Mouse (Mus musculus) hindbrain, embryonic 12.5 days (tissue): ENCODE data around the gene Ephb1. TPM values are rescaled to one million over a fixed set of nuclear protein-coding genes. Genes with fewer than 3 reads are reported as not detected.

Source experiments
- ATAC-seq: fragments of 200-750 bp; cut with Nextera tagmentation; 2 replicates; pipeline ENCODE4 v1.8.0; 2017; ENCODE audit warnings: moderate TSS enrichment; ENCODE audit not compliant: low FRiP score
- H3K27ac ChIP-seq: fragments of 300-500 bp; sonication (generic); 2 replicates; pipeline ENCODE4 v1.5.1; 2016; ENCODE audit warnings: mild to moderate bottlenecking
- H3K27me3 ChIP-seq: fragments of 300-500 bp; sonication (generic); 2 replicates; pipeline ENCODE4 v1.6.1; 2016; ENCODE audit warnings: mild to moderate bottlenecking
- H3K36me3 ChIP-seq: fragments of 300-500 bp; sonication (generic); 2 replicates; pipeline ENCODE4 v1.6.1; 2016; ENCODE audit warnings: mild to moderate bottlenecking
- H3K4me1 ChIP-seq: fragments of 300-500 bp; sonication (generic); 2 replicates; pipeline ENCODE4 v1.6.1; 2016
- H3K4me2 ChIP-seq: fragments of 300-500 bp; sonication (generic); replicated peaks from 2 replicates; pipeline ENCODE4 v1.6.1; 2016; ENCODE audit warnings: mild to moderate bottlenecking
- H3K4me3 ChIP-seq: fragments of 300-500 bp; sonication (generic); 2 replicates; pipeline ENCODE4 v1.5.1; 2016; ENCODE audit warnings: mild to moderate bottlenecking
- H3K9ac ChIP-seq: fragments of 300-500 bp; sonication (generic); 2 replicates; pipeline ENCODE4 v1.6.1; 2016; ENCODE audit warnings: mild to moderate bottlenecking, moderate library complexity
- H3K9me3 ChIP-seq: fragments of 300-500 bp; sonication (generic); replicated peaks from 2 replicates; pipeline ENCODE4 v1.6.1; 2016; ENCODE audit warnings: mild to moderate bottlenecking
- WGBS: fragments of 180-500 bp; shearing (Covaris S2); methylation state at CpG from one replicate; pipeline ENCODE4 v1.1.7; 2016; 5-methylcytosine and 5-hydroxymethylcytosine counted together
- polyA plus RNA-seq: library from polyadenylated mRNA; unstranded; fragments of >200 nt; fragmentation: Nextera tagmentation; extraction: Ambion mirVana; gene quantifications from 2 replicates; pipeline ENCODE4 v1.2.1, GENCODE M21; 2016

The Ephb1 gene
- polyA plus RNA-seq, 1 experiment from 2014 or later, result 30.2 TPM

DNA sequence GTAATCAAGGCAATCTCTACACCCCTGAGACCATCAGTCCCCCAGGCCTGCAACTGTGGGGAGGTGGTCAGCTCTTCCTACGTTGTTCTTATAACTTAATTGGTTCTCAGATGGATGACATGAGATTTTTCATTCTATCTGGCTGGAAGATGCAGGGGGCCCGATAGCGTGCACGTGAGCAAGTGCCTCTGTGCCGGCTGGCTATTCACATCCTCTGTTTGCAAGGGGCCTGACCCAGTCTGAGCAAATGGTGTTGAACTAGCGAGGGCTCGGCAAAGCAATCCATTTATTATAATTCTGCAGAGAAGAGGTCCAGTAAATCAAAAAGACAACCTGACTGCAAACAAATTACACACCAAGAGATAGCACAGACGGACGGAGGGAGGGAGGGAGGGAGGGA, 93.0 kb downstream of the Ephb1 start:
- Histone ChIP-seq H3K27me3 (peaks cover 19% of the 10 kb centered on the region), H3K4me1 (peaks cover 41% of the 10 kb centered on the region), H3K36me3 (no peaks in the 10 kb centered on the region), H3K9ac (no peak overlapping the region), H3K9me3 (no peaks in the 10 kb centered on the region), H3K27ac (peak overlapping the region; percentile 68), H3K4me3 (no peak overlapping the region), H3K4me2 (0 out of 2 replicates have a peak overlapping the region, but pooled peaks have one; percentile 6)
- peak; percentile 69 for ATAC-seq
- 13% methylated on average over 9 of the region's 9 CpGs for WGBS

DNA sequence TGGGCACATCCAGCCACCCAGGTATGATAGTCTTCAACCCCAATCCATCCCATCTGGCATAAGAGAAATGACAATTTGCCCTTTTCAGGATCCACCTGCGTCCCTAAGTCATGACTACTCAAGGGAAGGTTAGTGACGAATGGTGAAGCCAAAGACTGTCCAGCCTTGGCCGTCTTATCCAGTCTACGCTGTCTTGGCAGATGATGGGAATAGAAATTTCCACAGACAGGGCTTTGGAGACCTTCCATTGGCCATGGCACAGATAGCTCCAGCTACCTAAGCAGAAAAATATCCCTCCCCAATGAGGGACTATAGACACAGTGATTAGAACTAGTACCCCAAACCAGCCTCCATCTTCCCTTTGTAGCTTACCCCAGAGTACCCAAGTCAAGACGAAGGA, 98.1 kb downstream of the Ephb1 start:
- peaks cover 23% of the 10 kb centered on the region; the same call in 1 of the 2 replicates for H3K27me3 ChIP-seq
- ATAC-seq, result no peak
- no peak overlapping the region for H3K4me3 ChIP-seq
- H3K4me2 ChIP-seq, result no peak overlapping the region
- WGBS, result 91% methylated on average over 5 of the region's 5 CpGs
- peaks cover 14% of the 10 kb centered on the region for H3K4me1 ChIP-seq
- H3K36me3 ChIP-seq, result no peaks in the 10 kb centered on the region
- no peak overlapping the region for H3K9ac ChIP-seq
- no peaks in the 10 kb centered on the region for H3K9me3 ChIP-seq
- no peak overlapping the region for H3K27ac ChIP-seq

DNA sequence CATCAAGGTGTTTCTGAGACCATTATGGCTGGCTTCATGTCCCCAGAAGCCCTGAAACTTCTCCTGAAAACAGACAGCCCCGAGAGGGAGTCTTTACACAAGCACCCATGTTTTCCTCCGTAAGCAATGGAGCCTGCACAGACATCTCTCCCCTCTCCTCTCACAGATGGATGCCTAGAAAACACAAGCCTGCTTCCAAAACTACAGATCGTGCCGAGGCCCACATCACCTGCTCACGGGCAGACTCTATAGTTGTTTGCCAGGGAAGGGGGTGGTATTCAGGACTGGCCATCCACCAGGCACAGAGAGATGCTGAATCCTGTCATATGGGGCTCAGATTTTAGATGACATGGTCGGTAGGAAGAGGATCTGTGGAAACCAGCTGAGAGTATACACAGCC, 98.7 kb downstream of the Ephb1 start:
- H3K27me3 ChIP-seq, result peaks cover 25% of the 10 kb centered on the region; the same call in 1 of the 2 replicates
- ATAC-seq, result no peak
- H3K9me3 ChIP-seq, result no peaks in the 10 kb centered on the region

DNA sequence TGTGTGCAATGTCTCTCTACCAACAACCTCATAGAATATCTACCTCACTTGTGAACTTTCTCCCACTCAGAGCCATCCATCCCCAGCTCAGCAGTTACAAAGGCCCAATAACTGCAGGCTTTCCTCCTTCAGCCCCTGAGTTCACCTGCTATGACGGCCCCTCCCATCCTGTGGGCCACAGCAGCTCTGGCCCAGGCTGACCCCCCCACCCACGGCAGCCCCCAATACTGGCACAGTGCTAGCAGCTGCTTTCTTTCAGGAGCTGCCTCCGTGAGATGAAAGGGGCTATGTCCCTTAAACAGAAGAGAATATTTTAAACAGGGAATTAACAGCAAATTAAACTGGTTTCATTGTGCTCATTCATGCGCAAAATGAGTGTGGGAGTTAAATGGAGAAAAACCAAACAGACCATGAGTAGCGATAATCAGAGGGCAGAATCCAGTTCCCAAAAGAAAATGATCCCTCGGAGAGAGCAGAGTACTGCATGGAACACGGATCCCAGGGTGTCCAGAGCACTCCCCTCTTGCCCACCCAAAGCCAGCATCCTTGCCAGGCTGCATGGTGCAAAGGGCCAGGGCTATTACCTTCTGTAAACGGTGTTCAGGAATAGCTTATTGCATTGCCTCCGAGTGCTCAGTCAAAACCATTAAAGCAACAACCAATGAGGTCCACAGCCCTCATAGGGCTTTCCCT, 105.2 kb downstream of the Ephb1 start:
- Histone ChIP-seq H3K9ac (no peak overlapping the region), H3K9me3 (no peaks in the 10 kb centered on the region), H3K36me3 (no peaks in the 10 kb centered on the region), H3K27me3 (peaks cover 8% of the 10 kb centered on the region; the same call in 1 of the 2 replicates), H3K4me1 (peaks cover 36% of the 10 kb centered on the region), H3K4me3 (no peak overlapping the region), H3K27ac (0 out of 2 replicates have a peak overlapping the region, but pooled peaks have one; percentile 1), H3K4me2 (no peak overlapping the region)
- ATAC-seq, result peak; percentile 76
- WGBS, result 23% methylated on average over 9 of the region's 9 CpGs

More for the DNA sequence above, 98.7 kb downstream of the Ephb1 start:
- WGBS, result 81% methylated on average over 6 of the region's 6 CpGs
- Histone ChIP-seq H3K36me3 (no peaks in the 10 kb centered on the region), H3K27ac (no peak overlapping the region), H3K9ac (no peak overlapping the region), H3K4me2 (no peak overlapping the region), H3K4me3 (no peak overlapping the region), H3K4me1 (peaks cover 8% of the 10 kb centered on the region)

DNA sequence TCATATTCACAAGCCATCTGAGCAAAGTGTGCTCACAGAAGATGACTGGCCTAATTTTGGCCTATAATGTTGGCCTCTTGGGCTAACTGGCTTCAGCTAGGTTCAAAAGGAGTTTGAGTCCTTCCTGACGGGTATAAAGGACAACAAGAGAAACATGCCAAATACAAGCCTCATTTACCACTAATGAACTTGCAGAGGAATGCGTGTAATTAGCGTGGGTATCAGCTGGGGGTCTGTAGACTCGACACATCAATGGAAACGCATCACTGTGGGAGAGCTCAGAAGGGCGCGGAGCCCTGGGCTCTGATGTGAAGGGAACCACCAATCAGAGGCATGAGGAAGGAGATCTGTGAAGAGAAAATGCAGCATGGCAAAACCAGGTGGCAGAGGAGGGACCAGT, 108.9 kb downstream of the Ephb1 start:
- Histone ChIP-seq H3K27ac (no peak overlapping the region), H3K9ac (no peak overlapping the region), H3K36me3 (no peaks in the 10 kb centered on the region), H3K9me3 (no peaks in the 10 kb centered on the region), H3K4me1 (peaks cover 62% of the 10 kb centered on the region), H3K4me3 (no peak overlapping the region), H3K27me3 (peaks cover 6% of the 10 kb centered on the region), H3K4me2 (no peak overlapping the region)
- ATAC-seq, result no peak
- WGBS, result 53% methylated on average over 7 of the region's 7 CpGs

DNA sequence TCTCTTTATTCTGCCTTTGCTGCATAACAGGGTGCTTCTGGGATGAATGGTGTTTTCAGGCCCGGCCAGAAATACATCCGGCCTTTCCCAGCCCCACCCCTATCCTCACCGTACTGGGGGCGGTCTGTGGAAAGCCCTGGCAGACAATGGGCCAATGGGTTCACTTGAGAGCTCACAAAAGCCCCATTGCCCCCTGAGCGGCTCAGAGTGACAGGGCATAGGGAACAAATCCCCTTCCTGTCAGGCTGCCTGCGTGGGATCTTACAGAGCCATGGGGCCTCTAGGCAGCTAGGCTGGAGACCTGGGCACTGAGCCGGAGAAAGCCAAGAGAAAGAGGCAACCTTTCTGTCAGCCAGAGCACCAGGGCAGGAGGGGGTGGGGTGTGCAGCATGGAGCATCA, 111.2 kb downstream of the Ephb1 start:
- ATAC-seq, result peak; percentile 86
- Histone ChIP-seq H3K9me3 (no peaks in the 10 kb centered on the region), H3K36me3 (no peaks in the 10 kb centered on the region), H3K4me3 (no peak overlapping the region), H3K4me1 (peaks cover 48% of the 10 kb centered on the region), H3K9ac (no peak overlapping the region), H3K4me2 (peak overlapping the region; percentile 21), H3K27me3 (peaks cover 15% of the 10 kb centered on the region), H3K27ac (peak overlapping the region; percentile 44)
- 7% methylated on average over 7 of the region's 7 CpGs for WGBS

DNA sequence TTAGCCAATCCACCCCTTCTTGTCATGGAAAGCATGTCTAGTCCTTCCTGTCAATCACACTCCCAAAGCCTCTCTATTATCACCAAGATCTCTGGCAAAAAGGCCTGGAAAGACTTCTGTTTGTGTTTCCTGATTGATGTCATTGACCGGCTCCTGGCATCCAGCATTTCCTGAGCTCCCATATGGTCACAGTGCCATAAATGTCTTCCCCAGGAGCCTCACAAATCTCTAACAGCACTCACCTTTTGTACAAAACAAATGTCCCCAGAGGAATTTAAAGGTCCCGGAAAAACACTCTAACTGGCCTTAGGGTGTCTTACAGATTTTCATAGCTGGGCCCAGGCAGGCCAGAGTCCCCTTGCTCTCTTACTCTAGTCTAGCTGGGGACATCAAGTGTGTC, 112.9 kb downstream of the Ephb1 start:
- no peaks in the 10 kb centered on the region for H3K9me3 ChIP-seq
- H3K36me3 ChIP-seq, result no peaks in the 10 kb centered on the region
- no peak overlapping the region for H3K4me3 ChIP-seq
- H3K4me1 ChIP-seq, result peaks cover 45% of the 10 kb centered on the region
- no peak overlapping the region for H3K27ac ChIP-seq
- no peak overlapping the region for H3K4me2 ChIP-seq
- WGBS, result 71% methylated on average over 2 of the region's 2 CpGs
- ATAC-seq, result no peak
- no peak overlapping the region for H3K9ac ChIP-seq
- peaks cover 22% of the 10 kb centered on the region for H3K27me3 ChIP-seq

DNA sequence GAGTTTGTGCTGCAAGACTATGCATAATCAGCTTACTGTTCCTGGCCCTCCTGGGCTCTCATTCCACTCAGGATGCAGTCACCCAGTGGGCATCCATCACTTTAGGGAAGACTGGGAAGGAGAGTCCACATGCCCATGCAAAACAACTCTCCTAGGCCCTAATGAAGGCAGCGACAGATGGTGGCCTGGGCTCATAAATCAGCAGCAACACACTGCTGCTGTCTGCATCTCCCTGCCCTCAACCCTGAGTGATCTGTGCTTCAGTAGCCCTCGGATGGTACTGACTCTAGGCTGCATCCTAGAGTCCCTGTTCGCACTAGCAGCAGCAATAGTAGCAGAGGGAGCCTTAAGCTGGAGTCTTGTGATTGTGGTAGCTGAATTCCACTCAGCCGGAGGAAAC, 114.3 kb downstream of the Ephb1 start:
- peaks cover 45% of the 10 kb centered on the region for H3K4me1 ChIP-seq
- WGBS, result 66% methylated on average over 4 of the region's 4 CpGs
- H3K36me3 ChIP-seq, result no peaks in the 10 kb centered on the region
- H3K27me3 ChIP-seq, result peaks cover 22% of the 10 kb centered on the region
- ATAC-seq, result no peak
- H3K4me2 ChIP-seq, result no peak overlapping the region
- no peak overlapping the region for H3K27ac ChIP-seq
- H3K9ac ChIP-seq, result no peak overlapping the region
- no peaks in the 10 kb centered on the region for H3K9me3 ChIP-seq
- no peak overlapping the region for H3K4me3 ChIP-seq

DNA sequence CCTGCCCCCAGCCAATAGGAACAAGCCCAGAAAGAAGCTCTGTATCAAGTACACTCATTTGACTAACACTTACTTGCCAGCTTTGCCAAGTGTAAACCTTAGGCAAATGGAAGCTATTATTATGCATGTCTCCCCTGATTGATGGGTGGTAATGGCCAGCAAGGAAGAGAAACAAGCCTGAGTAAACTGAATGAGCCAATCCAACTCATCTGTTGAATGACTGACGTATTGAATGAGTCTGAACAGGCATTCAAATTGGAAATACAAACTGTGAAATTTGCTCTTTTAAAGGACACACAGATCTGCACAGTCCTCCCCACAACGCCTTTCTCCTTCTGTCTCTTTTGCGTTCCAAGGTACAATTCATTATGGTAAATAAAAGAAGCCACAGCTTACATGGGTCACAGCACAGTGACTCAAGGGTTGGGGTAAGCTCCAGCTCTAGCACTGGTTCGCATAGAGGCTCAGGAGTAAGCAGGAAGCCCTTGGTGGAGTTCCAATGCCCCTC, 119.0 kb downstream of the Ephb1 start:
- ATAC-seq, result peak; percentile 79
- no peaks in the 10 kb centered on the region for H3K9me3 ChIP-seq
- WGBS, result 31% methylated on average over 4 of the region's 4 CpGs
- no peaks in the 10 kb centered on the region for H3K36me3 ChIP-seq
- peaks cover 23% of the 10 kb centered on the region for H3K27me3 ChIP-seq
- no peak overlapping the region for H3K4me3 ChIP-seq
- H3K9ac ChIP-seq, result no peak overlapping the region
- peaks cover 20% of the 10 kb centered on the region for H3K4me1 ChIP-seq
- H3K27ac ChIP-seq, result no peak overlapping the region
- no peak overlapping the region for H3K4me2 ChIP-seq

DNA sequence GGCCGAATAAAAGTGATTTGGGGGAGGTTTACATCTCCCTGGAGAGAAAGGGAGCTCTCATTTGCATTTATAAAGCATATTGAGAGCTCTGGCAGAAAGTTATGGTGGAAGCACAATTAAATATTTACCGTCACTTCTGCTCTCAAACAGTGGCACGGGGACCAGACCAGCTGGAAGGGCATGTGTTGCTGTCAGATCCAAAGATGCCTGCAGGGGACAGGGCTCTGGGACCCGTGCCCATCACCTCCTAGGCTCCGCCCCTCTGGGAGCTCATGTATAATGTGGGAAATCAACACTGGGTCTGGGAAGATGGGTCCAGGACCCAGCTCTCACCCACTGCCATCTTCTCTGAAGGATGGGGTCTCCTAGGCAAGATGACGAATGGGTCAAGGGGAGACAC, 123.2 kb downstream of the Ephb1 start:
- no peak overlapping the region for H3K4me3 ChIP-seq
- no peak overlapping the region for H3K27ac ChIP-seq
- peaks cover 15% of the 10 kb centered on the region; the same call in 1 of the 2 replicates for H3K4me1 ChIP-seq
- ATAC-seq, result 0 out of 2 replicates have a peak, but pooled peaks have one; percentile 52
- no peak overlapping the region for H3K9ac ChIP-seq
- peaks cover 11% of the 10 kb centered on the region for H3K27me3 ChIP-seq
- no peak overlapping the region for H3K4me2 ChIP-seq
- no peaks in the 10 kb centered on the region for H3K36me3 ChIP-seq
- 48% methylated on average over 6 of the region's 6 CpGs for WGBS
- no peaks in the 10 kb centered on the region for H3K9me3 ChIP-seq

DNA sequence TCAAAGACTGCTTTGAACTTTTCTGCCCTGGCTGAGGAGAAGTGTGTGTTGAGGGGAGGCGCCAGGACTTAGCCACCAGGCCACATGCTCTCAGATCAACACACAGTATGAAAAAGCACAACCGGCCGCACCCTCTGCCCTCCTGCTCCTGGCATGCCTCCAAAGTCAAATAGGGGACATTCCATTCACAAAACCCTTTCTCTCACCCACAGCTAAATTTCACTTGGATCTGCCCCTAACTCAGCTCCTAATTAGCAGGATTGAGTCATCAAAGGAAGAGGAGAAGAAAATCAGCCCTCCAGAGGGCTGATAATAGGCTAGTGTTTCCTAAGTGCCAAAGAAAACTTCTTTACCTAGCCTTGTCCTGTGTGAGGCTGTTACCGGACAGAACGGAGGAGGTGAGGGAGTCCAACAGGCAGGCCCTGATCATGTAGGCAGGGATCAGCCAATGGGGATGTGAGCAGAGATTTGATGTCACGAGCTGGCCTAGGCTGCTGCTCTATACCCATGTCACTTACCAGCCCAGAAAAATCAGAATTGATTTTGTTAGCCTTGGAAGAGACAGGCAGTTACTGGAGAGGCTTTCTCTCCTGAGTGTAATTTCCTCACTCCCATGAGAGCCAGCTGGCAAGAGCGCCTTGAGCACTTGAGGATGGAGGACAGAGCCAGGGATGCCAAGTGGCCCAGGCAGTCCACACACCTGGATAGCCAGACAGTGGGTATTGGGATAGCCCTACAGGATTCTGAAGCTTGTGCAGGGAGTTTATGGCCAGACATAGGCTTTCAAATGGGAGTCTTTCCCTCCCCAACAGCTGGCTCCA, 137.5 kb downstream of the Ephb1 start:
- Histone ChIP-seq H3K9ac (no peak overlapping the region), H3K27ac (no peak overlapping the region), H3K4me3 (no peak overlapping the region), H3K4me2 (no peak overlapping the region), H3K9me3 (no peaks in the 10 kb centered on the region), H3K27me3 (peaks cover 38% of the 10 kb centered on the region), H3K4me1 (peaks cover 30% of the 10 kb centered on the region), H3K36me3 (peaks cover 2% of the 10 kb centered on the region; the same call in 1 of the 2 replicates)
- no peak for ATAC-seq
- 63% methylated on average over 7 of the region's 7 CpGs for WGBS

DNA sequence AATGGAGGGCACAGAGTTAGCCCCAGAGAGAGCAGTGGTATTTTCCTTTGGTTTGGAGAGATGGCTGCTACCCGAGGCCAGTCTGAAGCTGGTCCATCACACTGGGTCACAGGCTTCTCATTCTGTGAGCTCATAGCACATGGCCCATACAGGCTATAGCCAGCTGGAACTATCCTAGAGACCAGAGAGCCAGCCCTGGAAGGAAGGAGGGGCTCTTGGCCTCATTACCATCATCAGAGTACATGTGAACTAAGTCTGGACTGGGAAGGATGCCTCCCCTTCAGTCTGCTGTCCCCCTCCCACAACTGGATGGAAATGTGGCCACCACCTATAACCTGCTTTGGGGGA, 142.5 kb downstream of the Ephb1 start:
- Histone ChIP-seq H3K36me3 (peaks cover 3% of the 10 kb centered on the region; the same call in 1 of the 2 replicates), H3K9me3 (no peaks in the 10 kb centered on the region), H3K27ac (peak overlapping the region; percentile 71), H3K27me3 (peaks cover 36% of the 10 kb centered on the region), H3K4me3 (no peak overlapping the region), H3K4me1 (peaks cover 40% of the 10 kb centered on the region), H3K9ac (no peak overlapping the region), H3K4me2 (peak overlapping the region; percentile 3; the same call in 1 of the 2 replicates)
- no peak for ATAC-seq
- 16% methylated on average over 1 of the region's 1 CpGs for WGBS
